Mouse (Mus musculus): ENCODE results near the gene Rnase1. TPM values are rescaled to one million over a fixed set of nuclear protein-coding genes. Genes with fewer than 3 reads are reported as not detected.

Gene Rnase1
- 0.78 TPM in 1 of 4 replicates, not detected in the others for total RNA-seq (2023)

DNA sequence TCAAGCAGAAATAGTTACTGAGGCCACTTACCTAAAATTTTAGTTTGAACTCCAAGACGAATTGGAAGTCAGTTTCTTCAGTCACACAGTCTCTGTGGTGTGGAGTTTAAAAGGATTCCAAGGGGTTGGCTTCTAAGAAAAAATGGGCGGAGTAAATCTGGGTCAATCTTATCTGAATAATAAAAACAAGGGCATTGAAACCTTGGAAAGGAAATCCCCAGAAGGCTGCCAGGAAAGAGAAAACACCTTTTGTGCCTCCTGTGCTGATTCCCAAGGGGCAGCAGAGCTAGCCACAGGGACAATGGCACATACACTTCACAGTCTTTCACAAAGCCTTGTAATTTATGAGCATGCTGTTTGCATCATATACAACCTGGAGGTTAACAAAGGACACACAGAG is at the start of gene Rnase1:
Gene Rnase1 (minus strand): TSS at position 101 of the 400 bp plus-strand sequence.

DNA sequence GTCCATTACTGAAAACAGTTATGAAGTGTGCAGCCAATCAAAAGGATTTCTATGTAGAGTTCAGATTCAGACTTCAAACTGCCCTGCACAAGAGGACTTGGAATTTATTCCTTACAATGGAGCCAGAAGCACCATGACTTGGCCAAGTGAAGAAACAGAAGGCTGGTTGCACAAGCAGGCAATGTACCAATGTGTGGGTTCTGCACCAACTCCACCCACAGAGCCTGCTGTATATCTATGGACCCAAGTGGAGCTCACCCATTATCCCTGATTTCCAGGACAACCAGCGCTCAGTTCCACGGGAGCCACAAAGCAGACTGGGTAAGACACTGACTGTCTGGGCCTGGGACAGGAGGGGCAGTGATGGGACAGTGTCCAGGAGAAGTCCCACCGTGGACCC is 15.4 kb upstream of the Rnase1 start, which contains the start of gene Rnase2b:
Gene Rnase2b (plus strand): TSS at position 285 of the 400 bp plus-strand sequence.

DNA sequence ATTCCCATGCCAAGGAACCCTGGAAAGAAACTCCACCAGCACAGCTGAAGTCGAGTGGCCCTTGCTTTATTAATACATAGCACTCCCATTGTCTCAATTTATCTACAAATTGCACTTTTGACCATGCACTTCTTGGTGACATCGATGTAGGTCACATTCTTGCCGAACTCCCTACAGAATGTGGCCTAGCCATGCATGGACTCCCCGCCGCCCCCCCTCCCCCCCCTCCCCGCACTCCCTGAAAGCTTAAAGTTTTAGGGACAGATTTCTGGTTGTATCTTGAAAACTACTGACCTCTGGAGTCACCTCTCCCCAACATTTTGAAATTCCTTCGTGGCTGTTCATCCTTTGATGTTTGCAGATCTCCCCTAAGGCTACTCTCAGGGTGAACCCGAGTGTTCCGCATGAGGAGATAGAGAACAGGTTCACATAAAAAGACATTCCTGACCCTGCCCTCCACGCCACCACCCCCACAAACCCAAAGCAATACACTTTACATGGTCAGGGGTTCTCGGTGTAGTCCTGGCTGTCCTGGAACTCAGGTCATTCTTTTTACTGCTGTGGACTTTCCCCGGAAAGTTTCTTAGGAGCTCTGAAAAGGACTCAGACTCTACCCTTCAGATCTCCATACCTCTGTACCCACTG is 32.5 kb downstream of the Rnase1 start, which contains the start of gene Eddm3b:
Gene Eddm3b (plus strand): TSS at position 511 of the 645 bp plus-strand sequence.

Other genes starting within 250 kb of the Rnase1 start
- not detected in 4 replicates for gene Klhl33, start 249.3 kb downstream of the Rnase1 start, total RNA-seq (2023)
- 53.0 to 57.1 TPM (median 55.7 TPM) in 4 replicates for gene Osgep, start 221.9 kb downstream of the Rnase1 start, total RNA-seq (2023)
- 45.0 to 50.7 TPM (median 48.6 TPM) in 4 replicates for gene Apex1, start 221.8 kb downstream of the Rnase1 start, total RNA-seq (2023)
- gene Pip4p1, start 215.9 kb downstream of the Rnase1 start, total RNA-seq (2023), result 218 to 233 TPM (median 228 TPM) in 4 replicates
- 35.7 to 39.8 TPM (median 38.4 TPM) in 4 replicates for gene Pnp, start 215.7 kb downstream of the Rnase1 start, total RNA-seq (2023)
- gene Gm49342, start 202.3 kb downstream of the Rnase1 start, total RNA-seq (2023), result 15.8 to 34.1 TPM (median 21.0 TPM) in 4 replicates
- 1.6 to 3.2 TPM (median 1.8 TPM) in 3 of 4 replicates, not detected in the other for gene Pnp2, start 190.8 kb downstream of the Rnase1 start, total RNA-seq (2023)
- not detected in 4 replicates for gene Rnase10, start 139.0 kb downstream of the Rnase1 start, total RNA-seq (2023)
- gene Rnase9, start 104.9 kb downstream of the Rnase1 start, total RNA-seq (2023), result not detected in 4 replicates
- not detected in 4 replicates for gene Rnase11, start 96.6 kb downstream of the Rnase1 start, total RNA-seq (2023)
- 1.2 to 1.6 TPM (median 1.6 TPM) in 3 of 4 replicates, not detected in the other for gene Rnase12, start 89.1 kb downstream of the Rnase1 start, total RNA-seq (2023)
- gene Olfr750, start 72.3 kb downstream of the Rnase1 start, total RNA-seq (2023), result not detected in 4 replicates
- 0.38 to 0.75 TPM (median 0.55 TPM) in 3 of 4 replicates, not detected in the other for gene Rnase4, start 55.7 kb downstream of the Rnase1 start, total RNA-seq (2023)
- not detected in 4 replicates for gene Ang, start 55.6 kb downstream of the Rnase1 start, total RNA-seq (2023)
- gene Eddm3b, start 32.4 kb downstream of the Rnase1 start, total RNA-seq (2023), result not detected in 4 replicates
- 95.9 to 104 TPM (median 99.0 TPM) in 4 replicates for gene Rnase6, start 22.9 kb downstream of the Rnase1 start, total RNA-seq (2023)
- not detected in 4 replicates for gene Rnase2b, start 15.5 kb upstream of the Rnase1 start, total RNA-seq (2023)
- gene Ang2, start 52.4 kb upstream of the Rnase1 start, total RNA-seq (2023), result not detected in 4 replicates
- not detected in 4 replicates for gene Ear14, start 56.6 kb upstream of the Rnase1 start, total RNA-seq (2023)
- gene Rnase2a, start 109.3 kb upstream of the Rnase1 start, total RNA-seq (2023), result not detected in 4 replicates
- not detected in 4 replicates for gene Gm7247, start 215.0 kb upstream of the Rnase1 start, total RNA-seq (2023)

All from B cell, adult 62 days (primary cell).